Mouse (Mus musculus) embryonic facial prominence, embryonic 15.5 days (tissue): ENCODE data around the gene Zfp667. TPM values are rescaled to one million over a fixed set of nuclear protein-coding genes. Genes with fewer than 3 reads are reported as not detected.
"Not testable (repeated sequence)": the region's sequence is repeated elsewhere in the genome, so short reads cannot be mapped to it uniquely, and the experiment has no call there.

Experiments used
- ATAC-seq: fragments of 200-750 bp; cut with Nextera tagmentation; 2 replicates; pipeline ENCODE4 v1.8.0; 2017; ENCODE audit warnings: low read depth, moderate TSS enrichment; ENCODE audit not compliant: insufficient number of reproducible peaks, low FRiP score, low TSS enrichment
- H3K27ac ChIP-seq: fragments of 300-500 bp; sonication (generic); replicated peaks from 2 replicates; pipeline ENCODE4 v1.5.1; 2015; ENCODE audit warnings: mild to moderate bottlenecking, inconsistent platforms
- H3K27me3 ChIP-seq: fragments of 300-500 bp; sonication (generic); 2 replicates; pipeline ENCODE4 v1.6.1; 2015; ENCODE audit warnings: inconsistent platforms
- H3K36me3 ChIP-seq: fragments of 300-500 bp; sonication (generic); 2 replicates; pipeline ENCODE4 v1.6.1; 2015; ENCODE audit warnings: mild to moderate bottlenecking, inconsistent platforms
- H3K4me1 ChIP-seq: fragments of 300-500 bp; sonication (generic); 2 replicates; pipeline ENCODE4 v1.6.1; 2015; ENCODE audit warnings: inconsistent platforms
- H3K4me2 ChIP-seq: fragments of 300-500 bp; sonication (generic); replicated peaks from 2 replicates; pipeline ENCODE4 v1.6.1; 2015; ENCODE audit warnings: mild to moderate bottlenecking, inconsistent platforms
- H3K4me3 ChIP-seq: fragments of 300-500 bp; sonication (generic); replicated peaks from 2 replicates; pipeline ENCODE4 v1.5.1; 2015; ENCODE audit warnings: mild to moderate bottlenecking, inconsistent platforms
- H3K9ac ChIP-seq: fragments of 300-500 bp; sonication (generic); 2 replicates; pipeline ENCODE4 v1.6.1; 2015; ENCODE audit warnings: inconsistent platforms
- H3K9me3 ChIP-seq: fragments of 300-500 bp; sonication (generic); replicated peaks from 2 replicates; pipeline ENCODE4 v1.6.1; 2016; ENCODE audit warnings: inconsistent platforms
- WGBS: fragments of 180-500 bp; shearing (Covaris S2); methylation state at CpG from one replicate; pipeline ENCODE4 v1.1.7; 2015; 5-methylcytosine and 5-hydroxymethylcytosine counted together
- polyA plus RNA-seq: library from polyadenylated mRNA; unstranded; fragments of >200 nt; fragmentation: Nextera tagmentation; extraction: Ambion mirVana; gene quantifications from 2 replicates; pipeline ENCODE4 v1.2.1, GENCODE M21; 2015

Zfp667 gene
- polyA plus RNA-seq, 1 experiment from 2014 or later = 11.6 TPM

DNA sequence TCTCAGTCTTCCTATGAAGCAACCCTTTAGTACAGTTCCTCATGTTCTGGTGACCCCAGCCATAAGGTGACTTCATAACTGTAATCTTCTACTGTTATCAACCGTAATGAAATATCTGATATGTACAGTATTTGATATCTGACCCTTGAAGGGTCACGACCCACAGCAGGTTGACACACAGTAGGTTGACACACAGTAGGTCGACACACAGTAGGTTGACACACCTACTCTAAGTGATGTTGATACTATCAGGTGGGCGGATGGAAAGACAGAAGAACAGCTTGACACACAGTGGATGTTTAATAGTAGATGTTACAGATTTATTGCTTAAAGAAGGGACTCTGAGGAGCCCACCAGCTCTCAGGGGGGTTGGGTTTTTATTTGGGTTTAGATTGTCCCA, 23.4 kb upstream of the Zfp667 start:
- no peak for ATAC-seq
- H3K36me3 ChIP-seq = no peaks in the 10 kb centered on the region
- no peak overlapping the region for H3K4me3 ChIP-seq
- no peak overlapping the region for H3K4me2 ChIP-seq
- no peak overlapping the region for H3K9ac ChIP-seq
- no peaks in the 10 kb centered on the region for H3K4me1 ChIP-seq
- H3K9me3 ChIP-seq = no peaks in the 10 kb centered on the region
- H3K27ac ChIP-seq = no peak overlapping the region
- no peaks in the 10 kb centered on the region for H3K27me3 ChIP-seq
- 80% methylated on average over 4 of the region's 4 CpGs for WGBS

DNA sequence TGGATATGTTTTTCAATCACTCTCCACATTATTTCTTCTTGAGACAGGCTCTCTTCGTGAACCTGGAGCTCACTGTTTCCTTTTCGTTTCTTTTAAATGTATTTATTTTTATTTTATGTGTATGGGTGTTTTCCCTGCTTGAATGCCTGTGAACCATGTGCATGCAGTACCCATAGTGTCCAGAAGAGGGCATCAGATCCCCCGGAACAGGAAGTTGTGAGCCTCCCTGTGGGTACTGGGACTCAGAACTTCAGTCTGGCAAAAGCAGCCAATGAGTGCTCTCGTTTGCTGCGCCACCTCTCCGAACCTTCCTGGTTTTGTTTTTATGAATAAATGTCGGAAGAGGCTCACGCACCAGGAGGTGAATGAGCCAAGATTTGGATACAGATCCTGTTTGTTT, 20.7 kb upstream of the Zfp667 start:
- no peak overlapping the region for H3K27ac ChIP-seq
- WGBS = 53% methylated on average over 8 of the region's 8 CpGs
- no peak overlapping the region for H3K9ac ChIP-seq
- no peak overlapping the region for H3K4me2 ChIP-seq
- H3K9me3 ChIP-seq = no peaks in the 10 kb centered on the region
- no peaks in the 10 kb centered on the region for H3K27me3 ChIP-seq
- H3K36me3 ChIP-seq = no peaks in the 10 kb centered on the region
- ATAC-seq = no peak
- H3K4me3 ChIP-seq = no peak overlapping the region
- no peaks in the 10 kb centered on the region for H3K4me1 ChIP-seq

DNA sequence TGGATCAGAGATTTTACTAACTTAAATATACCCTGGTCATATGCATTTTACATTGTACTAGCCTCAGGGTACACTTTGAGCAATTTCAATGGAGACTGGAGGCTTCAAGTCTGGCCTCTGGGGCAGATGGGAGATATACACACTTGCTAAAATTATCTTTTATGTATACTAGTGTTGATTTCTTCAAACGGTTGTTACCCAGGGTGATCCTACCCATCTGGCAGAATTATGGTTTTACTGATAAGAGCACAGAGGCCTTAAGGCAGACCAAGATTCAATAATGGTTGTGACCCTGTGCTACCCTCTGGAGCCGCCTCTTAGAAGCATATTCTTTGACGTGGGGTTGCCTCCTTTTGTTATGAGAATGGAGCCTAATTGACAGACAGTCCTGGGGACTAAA, 8.5 kb upstream of the Zfp667 start:
- no peaks in the 10 kb centered on the region for H3K36me3 ChIP-seq
- no peak overlapping the region for H3K27ac ChIP-seq
- 49% methylated on average over 3 of the region's 3 CpGs for WGBS
- no peaks in the 10 kb centered on the region for H3K4me1 ChIP-seq
- no peak overlapping the region for H3K4me2 ChIP-seq
- no peak for ATAC-seq
- H3K4me3 ChIP-seq = no peak overlapping the region
- H3K9ac ChIP-seq = no peak overlapping the region
- no peaks in the 10 kb centered on the region for H3K27me3 ChIP-seq
- no peaks in the 10 kb centered on the region for H3K9me3 ChIP-seq

DNA sequence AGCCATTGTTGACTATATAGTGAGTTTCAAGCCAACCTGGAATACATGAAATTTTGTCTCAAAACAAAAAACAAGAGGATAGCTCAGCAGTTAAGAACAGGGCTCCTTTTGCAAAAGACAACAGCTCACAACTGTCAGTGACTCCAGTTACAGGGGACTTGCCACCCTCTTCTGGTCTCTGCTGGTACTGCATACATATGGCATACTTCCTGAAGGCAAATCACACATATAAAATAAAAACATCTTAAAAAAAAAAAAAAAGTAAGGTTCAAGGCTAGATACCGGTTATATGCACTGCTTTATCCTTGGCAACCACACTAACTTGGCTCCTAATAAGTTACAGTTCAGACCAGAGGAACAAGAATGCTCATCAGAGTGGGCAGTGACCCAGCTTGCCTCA, 3.6 kb upstream of the Zfp667 start:
- Histone ChIP-seq H3K27me3 (no peaks in the 10 kb centered on the region), H3K36me3 (no peaks in the 10 kb centered on the region), H3K27ac (peak overlapping the region; percentile 96), H3K4me3 (peak overlapping the region; percentile 63), H3K9me3 (no peaks in the 10 kb centered on the region), H3K4me1 (peaks cover 13% of the 10 kb centered on the region), H3K4me2 (peak overlapping the region; percentile 63), H3K9ac (no peak overlapping the region)
- WGBS = 0% methylated on average over 1 of the region's 1 CpGs
- ATAC-seq = no peak

DNA sequence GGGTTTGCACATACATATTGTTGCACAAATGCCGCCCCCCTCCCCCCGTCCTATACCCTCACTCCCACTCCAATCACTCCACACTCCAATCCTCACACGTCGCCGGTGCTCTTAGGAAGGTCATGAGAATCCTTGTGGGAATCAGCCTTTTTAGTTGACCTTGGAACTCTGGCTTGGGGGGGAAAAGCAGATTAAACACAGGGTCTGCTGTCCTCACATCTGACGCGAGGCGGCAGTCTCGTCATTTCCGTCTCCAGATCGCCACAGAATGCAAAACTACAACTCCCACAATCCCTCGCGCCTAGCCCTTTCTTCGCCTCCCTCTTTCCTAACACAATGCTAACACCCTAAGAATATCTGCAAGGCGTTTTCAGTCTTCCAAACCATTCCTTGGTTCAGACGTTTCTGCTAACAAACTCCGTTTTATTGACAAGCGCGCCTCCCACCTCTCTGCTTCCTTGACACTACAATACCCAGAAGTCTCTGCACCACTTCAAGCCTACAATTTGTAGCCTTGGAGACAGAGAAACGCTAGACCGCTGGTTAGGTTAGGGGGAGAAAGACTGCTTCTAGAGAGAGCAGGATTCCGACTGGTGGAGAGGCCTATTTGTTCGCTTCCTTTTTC, 2.8 kb upstream of the Zfp667 start:
- Histone ChIP-seq H3K9ac (peak overlapping the region; percentile 51), H3K36me3 (no peaks in the 10 kb centered on the region), H3K27me3 (no peaks in the 10 kb centered on the region), H3K27ac (peak overlapping the region; percentile 96), H3K4me2 (peak overlapping the region; percentile 63), H3K4me3 (peak overlapping the region; percentile 63), H3K9me3 (no peaks in the 10 kb centered on the region), H3K4me1 (peaks cover 13% of the 10 kb centered on the region)
- WGBS = under 1% methylated on average over 23 of the region's 23 CpGs
- ATAC-seq = peak; percentile 67

DNA sequence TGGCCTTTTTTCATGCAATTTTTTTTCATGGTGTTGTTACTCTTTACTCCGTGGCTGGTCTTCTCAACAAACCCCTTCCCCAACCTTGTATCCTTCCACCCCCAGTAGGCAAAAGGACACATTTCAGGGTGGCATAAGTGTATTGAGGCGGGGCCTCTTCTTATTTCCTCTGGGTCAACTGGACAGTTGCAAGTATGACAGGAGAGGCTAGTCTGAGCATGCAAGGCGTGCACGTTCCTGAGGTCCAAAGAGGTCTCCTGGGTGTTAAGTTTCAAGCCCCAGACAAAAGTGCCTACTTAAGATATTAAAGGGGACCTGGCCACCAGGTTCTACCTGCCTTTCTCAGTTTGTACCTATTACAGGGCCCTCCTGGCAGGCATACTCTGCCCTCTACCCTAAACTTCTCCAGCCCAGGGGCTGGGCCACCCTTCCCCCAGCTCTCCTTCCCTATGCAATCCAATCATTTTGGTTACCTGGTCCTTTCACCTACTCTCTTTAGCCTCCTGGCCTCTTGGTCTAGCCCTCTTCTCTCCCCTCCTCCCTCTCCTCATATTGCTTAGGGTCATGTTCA, 1.9 kb upstream of the Zfp667 start:
- 83% methylated on average over 4 of the region's 4 CpGs for WGBS
- no peaks in the 10 kb centered on the region for H3K9me3 ChIP-seq
- no peak for ATAC-seq
- H3K36me3 ChIP-seq = no peaks in the 10 kb centered on the region
- H3K4me2 ChIP-seq = no peak overlapping the region
- H3K4me1 ChIP-seq = peaks cover 13% of the 10 kb centered on the region
- H3K27me3 ChIP-seq = no peaks in the 10 kb centered on the region
- no peak overlapping the region for H3K9ac ChIP-seq
- H3K27ac ChIP-seq = no peak overlapping the region
- no peak overlapping the region for H3K4me3 ChIP-seq

DNA sequence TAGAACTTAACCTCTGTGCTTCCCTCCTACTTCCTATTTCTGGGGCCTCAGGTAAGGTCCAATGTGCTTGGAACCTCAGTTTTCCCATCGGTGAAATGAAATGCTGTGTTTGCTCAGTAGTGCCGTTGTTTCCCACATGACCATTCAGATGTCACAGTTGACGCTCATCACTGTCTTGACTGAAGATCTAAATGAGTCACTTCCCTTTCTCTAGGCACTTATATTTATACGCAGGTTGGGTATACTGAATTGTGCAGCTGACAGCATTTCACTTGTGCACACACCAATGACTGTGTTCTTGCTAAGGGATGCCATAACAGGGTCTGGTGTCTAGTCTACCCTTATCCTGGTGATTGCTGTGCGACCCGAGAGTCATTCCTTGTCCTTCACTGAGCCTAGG, 1.0 kb upstream of the Zfp667 start:
- H3K4me3 ChIP-seq = 0 out of 2 replicates have a peak overlapping the region, but pooled peaks have one; percentile 56
- ATAC-seq = no peak
- H3K9me3 ChIP-seq = no peaks in the 10 kb centered on the region
- peaks cover 13% of the 10 kb centered on the region for H3K4me1 ChIP-seq
- no peak overlapping the region for H3K9ac ChIP-seq
- 0 out of 2 replicates have a peak overlapping the region, but pooled peaks have one; percentile 73 for H3K27ac ChIP-seq
- H3K4me2 ChIP-seq = no peak overlapping the region
- WGBS = 85% methylated on average over 6 of the region's 6 CpGs
- no peaks in the 10 kb centered on the region for H3K27me3 ChIP-seq
- no peaks in the 10 kb centered on the region for H3K36me3 ChIP-seq

DNA sequence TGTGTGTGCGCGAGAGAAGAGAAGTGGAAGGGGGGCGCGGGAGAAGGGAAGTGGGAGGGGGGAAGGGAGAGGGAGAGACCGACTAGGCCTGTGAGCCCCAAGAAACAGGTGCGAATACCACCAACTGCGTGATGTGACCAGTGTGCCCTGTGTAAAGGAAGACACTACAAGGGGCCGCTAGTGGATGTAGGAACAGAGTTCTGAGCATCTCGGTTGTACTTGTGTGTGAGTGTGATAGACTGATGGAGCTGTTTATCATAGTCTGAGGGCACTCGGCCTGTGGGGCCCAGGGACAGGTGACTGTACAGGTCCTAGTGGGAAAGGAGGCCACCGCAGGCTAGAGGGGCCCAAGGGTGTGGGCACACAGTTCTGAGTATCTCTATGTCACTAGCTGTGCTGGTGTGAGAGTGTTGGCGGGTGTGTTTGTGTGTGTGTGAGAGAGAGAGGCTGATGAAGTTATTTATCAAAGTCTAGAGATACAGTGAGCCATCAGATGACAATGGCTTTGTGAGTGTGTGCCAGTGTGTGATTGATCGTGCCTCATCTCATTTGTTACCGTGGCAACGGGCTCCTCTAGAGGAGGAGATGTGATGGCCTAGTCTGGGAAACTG, 647 bp downstream of the Zfp667 start:
- Histone ChIP-seq H3K9me3 (no peaks in the 10 kb centered on the region), H3K27me3 (no peaks in the 10 kb centered on the region), H3K9ac (peak overlapping the region; percentile 28), H3K4me2 (peak overlapping the region; percentile 65), H3K27ac (peak overlapping the region; percentile 73; the same call in 1 of the 2 replicates), H3K36me3 (no peaks in the 10 kb centered on the region), H3K4me1 (peaks cover 13% of the 10 kb centered on the region), H3K4me3 (peak overlapping the region; percentile 56)
- ATAC-seq = peak; percentile 3; the same call in 1 of the 2 replicates
- WGBS = 32% methylated on average over 15 of the region's 15 CpGs

DNA sequence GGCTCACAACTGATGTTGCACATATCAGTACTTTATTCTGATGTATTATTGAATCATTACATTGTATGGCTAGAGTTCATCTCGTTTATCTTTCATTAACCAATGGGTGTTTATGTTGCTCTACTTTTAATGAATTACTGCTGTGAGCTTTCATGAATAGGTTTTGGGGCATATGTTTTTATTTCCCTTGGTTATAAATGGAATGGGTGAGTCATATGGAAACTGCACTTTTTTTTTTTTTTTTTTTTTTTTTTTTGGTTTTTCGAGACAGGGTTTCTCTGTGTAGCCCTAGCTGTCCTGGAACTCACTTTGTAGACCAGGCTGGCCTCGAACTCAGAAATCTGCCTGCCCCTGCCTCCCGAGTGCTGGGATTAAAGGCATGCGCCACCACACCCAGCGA, 4.7 kb downstream of the Zfp667 start:
- not testable (repeated sequence) for ATAC-seq, H3K27me3 ChIP-seq, H3K9ac ChIP-seq, H3K9me3 ChIP-seq, H3K4me1 ChIP-seq, H3K4me3 ChIP-seq, H3K27ac ChIP-seq, H3K4me2 ChIP-seq
- 76% methylated on average over 6 of the region's 6 CpGs for WGBS
- H3K36me3 ChIP-seq = peaks cover 17% of the 10 kb centered on the region; the same call in 1 of the 2 replicates

DNA sequence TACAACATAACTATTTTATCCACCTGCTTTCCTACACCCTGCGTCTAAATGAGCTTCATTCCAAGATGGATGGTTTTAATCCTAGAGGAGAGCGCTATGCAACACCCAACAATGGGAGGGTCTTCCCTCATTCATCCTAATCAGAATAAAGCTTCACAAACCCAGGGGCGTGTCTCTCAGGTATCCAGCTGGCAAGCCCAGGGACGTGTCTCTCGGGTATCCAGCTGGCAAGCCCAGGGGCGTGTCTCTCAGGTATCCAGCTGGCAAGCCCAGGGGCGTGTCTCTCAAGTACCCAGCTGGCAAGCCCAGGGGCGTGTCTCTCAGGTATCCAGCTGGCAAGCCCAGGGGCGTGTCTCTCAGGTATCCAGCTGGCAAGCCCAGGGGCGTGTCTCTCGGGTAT, 14.4 kb downstream of the Zfp667 start:
- peaks cover 47% of the 10 kb centered on the region for H3K36me3 ChIP-seq
- not testable (repeated sequence) for H3K9me3 ChIP-seq, ATAC-seq, H3K4me3 ChIP-seq, H3K4me2 ChIP-seq, H3K9ac ChIP-seq, H3K27me3 ChIP-seq, H3K27ac ChIP-seq, H3K4me1 ChIP-seq
- 69% methylated on average over 11 of the region's 11 CpGs for WGBS

DNA sequence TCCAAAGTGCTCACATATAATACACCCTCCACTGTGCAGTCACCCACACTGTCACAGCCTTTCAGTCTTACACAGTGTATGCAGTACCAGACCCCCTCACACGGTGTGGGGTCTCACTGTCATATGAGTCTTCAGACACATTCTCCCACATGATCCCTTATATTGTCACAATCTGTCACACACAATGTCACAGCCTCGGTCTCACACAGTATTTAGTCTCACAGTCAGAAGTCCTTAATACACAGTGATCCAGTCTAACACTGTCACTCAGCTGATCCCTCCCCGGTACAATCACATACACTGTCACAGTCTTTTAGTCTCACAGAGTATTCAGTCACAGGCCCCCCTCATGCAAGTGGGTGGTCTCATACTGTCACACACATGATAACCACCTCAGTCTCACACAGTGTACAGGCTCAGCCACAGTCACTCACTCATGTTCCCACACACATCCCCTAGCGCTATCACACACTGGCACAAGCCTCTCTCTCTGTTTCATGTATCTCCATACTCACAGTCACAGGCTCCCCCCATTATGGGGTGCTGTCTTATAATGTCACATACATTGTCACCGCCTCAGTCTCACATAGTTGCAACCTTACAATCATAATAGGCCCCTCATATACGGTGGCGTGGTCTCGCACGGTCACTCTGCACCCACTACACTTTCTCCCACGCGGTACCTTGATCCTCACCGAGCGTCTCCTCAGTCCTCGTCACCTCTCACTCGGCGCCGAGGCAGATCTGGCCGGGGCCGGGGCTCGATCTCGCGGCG, 44.3 kb downstream of the Zfp667 start:
- H3K27me3 ChIP-seq = no peaks in the 10 kb centered on the region
- 13% methylated on average over 23 of the region's 23 CpGs for WGBS
- H3K4me2 ChIP-seq = peak overlapping the region; percentile 69
- peak; percentile 82 for ATAC-seq
- H3K9ac ChIP-seq = peak overlapping the region; percentile 71
- H3K36me3 ChIP-seq = 0 out of 2 replicates have a peak, but pooled peaks cover 7% of the 10 kb centered on the region
- peaks cover 10% of the 10 kb centered on the region for H3K4me1 ChIP-seq
- peak overlapping the region; percentile 72 for H3K27ac ChIP-seq
- no peaks in the 10 kb centered on the region for H3K9me3 ChIP-seq
- H3K4me3 ChIP-seq = peak overlapping the region; percentile 62
